Comparison of ENCODE assay signal across 10 mouse cellular contexts in the genomic region with DNA sequence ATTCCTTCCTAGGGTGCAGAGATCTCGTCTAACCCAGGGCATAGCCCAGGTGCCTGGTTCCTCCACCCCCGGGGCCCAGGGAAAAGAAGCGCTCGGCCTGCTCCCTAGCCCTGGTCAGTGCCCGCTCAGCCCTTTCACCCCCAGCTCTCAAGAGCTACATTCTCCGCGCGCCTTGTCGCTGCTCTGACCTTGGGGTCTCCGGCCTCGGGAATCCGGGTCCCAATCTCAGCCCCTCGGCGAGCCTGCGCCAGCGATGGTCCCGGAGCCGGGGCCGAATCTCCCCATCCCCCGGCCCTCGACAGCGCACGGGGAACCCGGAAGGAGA. TPM values are rescaled to one million over a fixed set of nuclear protein-coding genes. Genes with fewer than 3 reads are reported as not detected.
DNase-seq lines count a peak whose midpoint lies in the region; ATAC-seq and TF ChIP-seq lines count a peak whose summit lies in the region.
"Had no signal": no experiment of that assay in that cellular context is flagged by ENCODE, and none has a peak within 500 bp of the region (broad histone marks: within the 10 kb centered on the region; RNA-seq: fewer than 3 reads in every experiment).

No protein-coding gene starts in this region.

- ATAC-seq in liver, postnatal 0 days, result no peak

- H3K27ac ChIP-seq in heart, embryonic 10.5 days, result peak overlapping the region; percentile 91
- H3K27ac ChIP-seq in hindbrain, embryonic 10.5 days, result peak overlapping the region; percentile 77
- no peak overlapping the region for H3K27ac ChIP-seq in liver, postnatal 0 days (ENCODE audit: low read depth)
- no peak overlapping the region for H3K27ac ChIP-seq in cerebellum, adult 2 months (ENCODE audit: insufficient read depth, low read length)
- H3K27ac ChIP-seq: macrophage had no signal

- DNase-seq in heart, embryonic 10.5 days (ENCODE audit: low spot score), result no peak
- no peak for DNase-seq in heart, adult 9 months (ENCODE audit: low spot score in 2 of 2)
- DNase-seq in hindbrain, embryonic 10.5 days (ENCODE audit: low spot score), result no peak
- no peak for DNase-seq in liver, postnatal 0 days
- no peak for DNase-seq in spleen, adult 18-20 months
- DNase-seq in cerebellum, adult 2 months, result no peak
- DNase-seq in Muller cell, postnatal 12 days (ENCODE audit: inconsistent ontology term), result no peak
- DNase-seq: B cell, adult 2 months had no signal

- peak overlapping the region; percentile 87 for H3K4me3 ChIP-seq in heart, embryonic 10.5 days
- peak overlapping the region; percentile 82 for H3K4me3 ChIP-seq in E14TG2a.4 (replicated peaks; ENCODE audit: low read length)
- H3K4me3 ChIP-seq in hindbrain, embryonic 10.5 days, result peak overlapping the region; percentile 68
- H3K4me3 ChIP-seq in liver, postnatal 0 days (ENCODE audit: low read depth, low read length), result peak overlapping the region; percentile 53
- H3K4me3 ChIP-seq in cerebellum, adult 2 months (replicated peaks; ENCODE audit: insufficient read depth, low read depth, low read length), result no peak overlapping the region

- no peaks in the 10 kb centered on the region for H3K9me3 ChIP-seq in heart, embryonic 10.5 days
- H3K9me3 ChIP-seq in E14TG2a.4 (ENCODE audit: low read length), result no peaks in the 10 kb centered on the region
- no peaks in the 10 kb centered on the region for H3K9me3 ChIP-seq in hindbrain, embryonic 10.5 days
- H3K9me3 ChIP-seq in liver, postnatal 0 days (ENCODE audit: low read length), result no peaks in the 10 kb centered on the region

- no peak for TF ChIP-seq CTCF in E14TG2a.4 (conservative IDR thresholded peaks at IDR 0.05; ENCODE audit: low read length)
- no peak for TF ChIP-seq CTCF in liver, postnatal 0 days (IDR thresholded peaks at IDR 0.05; ENCODE audit: low read depth)
- no peak for TF ChIP-seq CTCF in cerebellum, adult 2 months (IDR thresholded peaks at IDR 0.05; ENCODE audit: borderline replicate concordance, insufficient read depth, low read depth, low read length)

- TF ChIP-seq POLR2A in cerebellum, adult 2 months (IDR thresholded peaks at IDR 0.05; ENCODE audit: borderline replicate concordance, insufficient read depth, low read length), result no peak

- no peak overlapping the region for H3K9ac ChIP-seq in liver, postnatal 0 days (replicated peaks)

- H3K4me2 ChIP-seq in liver, postnatal 0 days (ENCODE audit: low read depth, low read length), result peak overlapping the region; percentile 84

- under 1% methylated on average over 24 of the region's 24 CpGs for WGBS in heart, embryonic 10.5 days
- WGBS in hindbrain, embryonic 10.5 days, result under 1% methylated on average over 24 of the region's 24 CpGs
- WGBS in liver, postnatal 0 days (ENCODE audit: insufficient replicate concordance), result 1% methylated on average over 23 of the region's 24 CpGs
- 2% methylated on average over 24 of the region's 24 CpGs for WGBS in cerebellum, adult 2 months

- peaks cover 70% of the 10 kb centered on the region for H3K4me1 ChIP-seq in heart, embryonic 10.5 days
- H3K4me1 ChIP-seq in E14TG2a.4 (replicated peaks; ENCODE audit: low read depth, low read length), result peaks cover 34% of the 10 kb centered on the region
- peaks cover 23% of the 10 kb centered on the region for H3K4me1 ChIP-seq in hindbrain, embryonic 10.5 days (replicated peaks)
- peaks cover 5% of the 10 kb centered on the region; the same call in 1 of the 2 replicates for H3K4me1 ChIP-seq in liver, postnatal 0 days (ENCODE audit: insufficient read depth)
- H3K4me1 ChIP-seq in cerebellum, adult 2 months (ENCODE audit: control insufficient read depth, insufficient read depth, low read length), result no peaks in the 10 kb centered on the region

- H3K36me3 ChIP-seq in heart, embryonic 10.5 days, result no peaks in the 10 kb centered on the region
- no peaks in the 10 kb centered on the region for H3K36me3 ChIP-seq in E14TG2a.4 (ENCODE audit: insufficient read depth, low read length)
- no peaks in the 10 kb centered on the region for H3K36me3 ChIP-seq in hindbrain, embryonic 10.5 days
- no peaks in the 10 kb centered on the region for H3K36me3 ChIP-seq in liver, postnatal 0 days (replicated peaks; ENCODE audit: insufficient read depth, low read length)

- peaks cover 95% of the 10 kb centered on the region for H3K27me3 ChIP-seq in heart, embryonic 10.5 days (ENCODE audit: insufficient read depth, poor library complexity, severe bottlenecking)
- H3K27me3 ChIP-seq in E14TG2a.4 (ENCODE audit: insufficient read depth, low read length), result peaks cover 90% of the 10 kb centered on the region
- H3K27me3 ChIP-seq in hindbrain, embryonic 10.5 days (ENCODE audit: insufficient read depth, poor library complexity, severe bottlenecking), result peaks cover 98% of the 10 kb centered on the region
- peaks cover 60% of the 10 kb centered on the region for H3K27me3 ChIP-seq in liver, postnatal 0 days (ENCODE audit: insufficient read depth, low read length)
- peaks cover 5% of the 10 kb centered on the region; the same call in 1 of the 2 replicates for H3K27me3 ChIP-seq in cerebellum, adult 2 months (ENCODE audit: control insufficient read depth, insufficient read depth, low read length)

- TF ChIP-seq EP300 in liver, postnatal 0 days (IDR thresholded peaks at IDR 0.05; ENCODE audit: low read depth), result no peak

RNA-seq across cellular contexts. Expression of gene Scn5a, which starts 0.5 kb away (rescaled TPM):
- 8.2 and 18.0 TPM in 2 replicates for polyA plus RNA-seq in heart, embryonic 10.5 days (2016; fragmentation: Nextera tagmentation; extraction: Ambion mirVana)
- polyA plus RNA-seq in hindbrain, embryonic 10.5 days (2016; fragmentation: Nextera tagmentation; extraction: Ambion mirVana), result 0.55 and 0.93 TPM in 2 replicates
- 0.01 TPM in 2 replicates for polyA plus RNA-seq in liver, postnatal 0 days (2015; fragmentation: Nextera tagmentation; extraction: Ambion mirVana)
- polyA plus RNA-seq in cerebellum, adult 2 months (2012; rRNA removed), result 0.19 and 0.21 TPM in 2 replicates
- polyA plus RNA-seq: macrophage had no signal

Comparison
In these comparisons a context has a peak if more than half of its experiments do, and no peak if none do; other contexts are left out.
1. H3K27ac ChIP-seq: peak in heart, embryonic 10.5 days (single experiment) and hindbrain, embryonic 10.5 days (single experiment); none in liver, postnatal 0 days (single experiment) and cerebellum, adult 2 months (single experiment).